Mouse (Mus musculus): ENCODE measurements around the gene Il1rl1. TPM values are rescaled to one million over a fixed set of nuclear protein-coding genes. Genes with fewer than 3 reads are reported as not detected.

Gene Il1rl1
- polyA plus RNA-seq, 1 experiment from 2014 or later, result 0.05 TPM

DNA sequence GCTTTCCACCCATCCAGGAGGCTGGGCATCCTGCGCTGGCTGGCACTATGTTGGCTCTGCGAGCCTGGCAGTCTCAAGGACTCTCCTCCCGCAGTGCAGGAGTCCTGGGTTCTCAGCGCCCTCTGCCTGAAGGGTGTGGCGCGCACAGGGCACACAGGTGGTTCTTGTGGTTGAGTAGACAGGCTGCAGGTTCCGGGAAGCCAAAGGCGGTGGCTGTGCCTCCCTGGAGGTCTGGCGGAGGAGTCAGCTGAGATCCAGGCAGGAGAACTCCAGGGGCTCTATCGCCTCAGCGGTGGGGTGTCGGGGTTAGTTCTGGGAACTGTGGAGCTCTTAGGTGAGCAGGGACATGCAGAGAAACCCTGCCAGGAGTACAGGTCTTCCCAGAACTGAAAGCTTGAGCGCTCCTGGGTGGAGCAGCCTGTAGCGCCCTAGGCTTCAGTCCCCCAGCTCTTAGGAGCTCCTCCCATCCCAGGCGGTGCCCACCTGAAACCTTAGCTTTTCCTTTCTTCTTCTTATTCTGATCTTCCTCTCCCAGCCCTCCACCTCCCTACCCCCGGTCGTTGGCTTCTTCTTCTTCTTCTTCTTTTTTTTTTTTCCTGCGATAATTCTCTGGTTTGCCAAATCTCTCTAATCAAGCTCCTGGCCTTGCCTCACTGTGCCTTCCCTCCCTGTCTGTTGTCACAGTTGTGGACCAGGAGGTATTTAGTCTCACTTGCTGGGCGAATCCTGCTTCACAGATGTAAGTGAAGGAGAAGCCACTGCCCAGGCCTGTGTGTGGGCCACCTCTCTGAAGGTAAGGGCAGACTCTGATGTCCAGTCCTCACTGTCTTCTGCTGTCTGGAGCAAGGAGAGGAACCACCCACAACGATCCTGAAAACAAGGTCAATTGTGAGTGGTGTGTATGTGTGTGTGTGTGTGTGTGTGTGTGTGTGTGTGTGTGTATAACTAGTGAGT is 36.4 kb downstream of the Il1rl1 start, which contains the start of gene Il18r1:
Gene Il18r1, plus strand, starts transcription at position 76 of the 954 bp plus-strand sequence.
- no peak for ATAC-seq (ENCODE audit: low FRiP score)
- no peaks in the 10 kb centered on the region for H3K4me1 ChIP-seq
- no peak within 1 kb of the TSS for H3K4me3 ChIP-seq
- no peak within 1 kb of the TSS for H3K9ac ChIP-seq
- no peaks in the 10 kb centered on the region for H3K27me3 ChIP-seq
- 45% methylated on average over 20 of the region's 20 CpGs for WGBS
- H3K27ac ChIP-seq, result no peak within 1 kb of the TSS
- no peak within 1 kb of the TSS for H3K4me2 ChIP-seq (replicated peaks)
- H3K9me3 ChIP-seq (replicated peaks), result no peaks in the 10 kb centered on the region
- H3K36me3 ChIP-seq, result no peaks in the 10 kb centered on the region

- ATAC-seq (ENCODE audit: low FRiP score), result no peak
- H3K4me3 ChIP-seq, result no peak overlapping the region
Measured at GRCm38 (mm10) chr1:40467306-40467705, 37.9 kb downstream of the Il1rl1 start.

GRCm38 (mm10) chr1:40468805-40469204 is 39.4 kb downstream of the Il1rl1 start:
- no peak overlapping the region for H3K9ac ChIP-seq
- no peak overlapping the region for H3K4me3 ChIP-seq
- H3K36me3 ChIP-seq, result no peaks in the 10 kb centered on the region
- H3K27ac ChIP-seq, result no peak overlapping the region
- H3K4me2 ChIP-seq (replicated peaks), result no peak overlapping the region
- ATAC-seq (ENCODE audit: low FRiP score), result no peak
- 91% methylated on average over 2 of the region's 2 CpGs for WGBS
- no peaks in the 10 kb centered on the region for H3K9me3 ChIP-seq (replicated peaks)
- no peaks in the 10 kb centered on the region for H3K27me3 ChIP-seq
- H3K4me1 ChIP-seq, result no peaks in the 10 kb centered on the region

More at GRCm38 (mm10) chr1:40467306-40467705, 37.9 kb downstream of the Il1rl1 start:
- no peak overlapping the region for H3K27ac ChIP-seq
- no peaks in the 10 kb centered on the region for H3K27me3 ChIP-seq
- 92% methylated on average over 4 of the region's 4 CpGs for WGBS
- H3K4me2 ChIP-seq (replicated peaks), result no peak overlapping the region
- H3K9ac ChIP-seq, result no peak overlapping the region
- no peaks in the 10 kb centered on the region for H3K4me1 ChIP-seq
- H3K36me3 ChIP-seq, result no peaks in the 10 kb centered on the region
- no peaks in the 10 kb centered on the region for H3K9me3 ChIP-seq (replicated peaks)

- Histone ChIP-seq H3K4me3 (no peak overlapping the region), H3K36me3 (no peaks in the 10 kb centered on the region), H3K27ac (no peak overlapping the region), H3K9ac (no peak overlapping the region), H3K9me3 (replicated peaks) (no peaks in the 10 kb centered on the region), H3K4me2 (replicated peaks) (no peak overlapping the region), H3K27me3 (no peaks in the 10 kb centered on the region), H3K4me1 (no peaks in the 10 kb centered on the region)
- 88% methylated on average over 12 of the region's 12 CpGs for WGBS
- no peak for ATAC-seq (ENCODE audit: low FRiP score)
Measured at GRCm38 (mm10) chr1:40469900-40470299, 40.5 kb downstream of the Il1rl1 start.

GRCm38 (mm10) chr1:40472401-40472800 is 43.0 kb downstream of the Il1rl1 start:
- Histone ChIP-seq H3K9ac (no peak overlapping the region), H3K4me2 (replicated peaks) (no peak overlapping the region), H3K27me3 (no peaks in the 10 kb centered on the region), H3K27ac (no peak overlapping the region), H3K4me1 (no peaks in the 10 kb centered on the region), H3K4me3 (no peak overlapping the region), H3K9me3 (replicated peaks) (no peaks in the 10 kb centered on the region), H3K36me3 (no peaks in the 10 kb centered on the region)
- WGBS, result 84% methylated on average over 1 of the region's 1 CpGs
- no peak for ATAC-seq (ENCODE audit: low FRiP score)

DNA sequence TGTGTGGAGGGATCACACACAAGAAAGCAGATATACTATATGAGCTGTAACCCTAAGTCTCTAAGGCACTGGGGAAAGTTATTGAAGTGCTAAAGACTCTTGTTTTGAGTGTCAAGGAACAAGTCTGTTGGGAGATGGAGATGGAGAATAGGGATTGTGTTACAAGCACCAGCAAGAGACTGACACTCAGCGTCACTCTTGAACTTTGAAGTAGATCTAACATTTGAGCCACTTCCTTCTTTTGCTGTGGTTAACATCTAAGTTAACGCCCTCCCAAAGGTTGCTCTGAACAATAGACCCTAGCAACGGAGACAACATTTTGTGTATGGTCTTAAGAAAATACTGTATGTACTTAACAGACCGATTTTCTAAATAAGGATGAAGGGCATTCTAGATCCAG is 44.3 kb downstream of the Il1rl1 start:
- Histone ChIP-seq H3K27me3 (no peaks in the 10 kb centered on the region), H3K9ac (no peak overlapping the region), H3K36me3 (no peaks in the 10 kb centered on the region), H3K4me1 (no peaks in the 10 kb centered on the region), H3K9me3 (replicated peaks) (no peaks in the 10 kb centered on the region), H3K4me2 (replicated peaks) (no peak overlapping the region), H3K27ac (no peak overlapping the region), H3K4me3 (no peak overlapping the region)
- 79% methylated on average over 4 of the region's 4 CpGs for WGBS
- no peak for ATAC-seq (ENCODE audit: low FRiP score)

DNA sequence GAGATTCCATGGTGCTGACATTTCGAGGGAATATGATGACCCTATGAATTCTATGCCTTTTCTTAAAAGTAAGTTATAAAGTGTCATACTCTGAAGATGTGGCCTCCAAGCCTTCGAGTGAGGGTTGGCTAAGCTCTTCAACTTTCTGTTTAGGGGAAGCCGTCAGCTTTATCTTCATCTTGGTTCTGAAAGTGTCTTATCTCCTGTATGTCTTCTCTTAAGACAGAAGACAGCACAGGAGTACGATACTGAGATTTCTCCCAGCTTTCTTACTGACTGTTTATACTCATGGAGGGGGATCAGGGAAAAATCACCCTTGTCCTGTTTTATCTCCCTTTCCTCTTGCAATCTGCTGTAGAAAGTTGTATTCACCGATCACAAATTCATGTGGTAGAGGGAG is 45.0 kb downstream of the Il1rl1 start:
- H3K36me3 ChIP-seq, result no peaks in the 10 kb centered on the region
- WGBS, result 96% methylated on average over 5 of the region's 5 CpGs
- H3K4me2 ChIP-seq (replicated peaks), result no peak overlapping the region
- ATAC-seq (ENCODE audit: low FRiP score), result no peak
- no peaks in the 10 kb centered on the region for H3K4me1 ChIP-seq
- no peak overlapping the region for H3K4me3 ChIP-seq
- H3K9ac ChIP-seq, result no peak overlapping the region
- no peak overlapping the region for H3K27ac ChIP-seq
- H3K9me3 ChIP-seq (replicated peaks), result no peaks in the 10 kb centered on the region
- no peaks in the 10 kb centered on the region for H3K27me3 ChIP-seq

DNA sequence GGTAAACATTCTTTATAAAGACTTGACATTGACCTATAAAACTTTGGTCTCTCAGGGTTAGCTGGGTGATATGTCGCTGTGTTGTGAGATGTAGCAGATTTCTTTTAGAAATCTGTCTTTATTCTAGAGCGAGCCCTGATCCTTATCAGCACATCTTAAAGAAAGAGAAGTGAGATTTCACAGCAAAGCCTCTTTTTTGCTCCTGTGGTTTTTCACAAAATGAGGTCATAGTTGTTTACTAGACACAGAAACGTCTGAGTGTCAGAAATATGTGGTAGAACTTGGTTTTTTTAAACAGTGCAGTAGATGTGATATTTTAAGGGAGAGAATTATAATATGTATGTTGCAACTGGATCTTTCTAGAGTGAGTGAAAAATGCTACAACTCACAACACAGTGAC is 46.3 kb downstream of the Il1rl1 start:
- H3K9ac ChIP-seq, result no peak overlapping the region
- H3K27me3 ChIP-seq, result no peaks in the 10 kb centered on the region
- no peak overlapping the region for H3K4me2 ChIP-seq (replicated peaks)
- 80% methylated on average over 3 of the region's 3 CpGs for WGBS
- H3K9me3 ChIP-seq (replicated peaks), result no peaks in the 10 kb centered on the region
- no peak overlapping the region for H3K27ac ChIP-seq
- H3K4me3 ChIP-seq, result no peak overlapping the region
- no peaks in the 10 kb centered on the region for H3K4me1 ChIP-seq
- no peaks in the 10 kb centered on the region for H3K36me3 ChIP-seq
- ATAC-seq (ENCODE audit: low FRiP score), result no peak

DNA sequence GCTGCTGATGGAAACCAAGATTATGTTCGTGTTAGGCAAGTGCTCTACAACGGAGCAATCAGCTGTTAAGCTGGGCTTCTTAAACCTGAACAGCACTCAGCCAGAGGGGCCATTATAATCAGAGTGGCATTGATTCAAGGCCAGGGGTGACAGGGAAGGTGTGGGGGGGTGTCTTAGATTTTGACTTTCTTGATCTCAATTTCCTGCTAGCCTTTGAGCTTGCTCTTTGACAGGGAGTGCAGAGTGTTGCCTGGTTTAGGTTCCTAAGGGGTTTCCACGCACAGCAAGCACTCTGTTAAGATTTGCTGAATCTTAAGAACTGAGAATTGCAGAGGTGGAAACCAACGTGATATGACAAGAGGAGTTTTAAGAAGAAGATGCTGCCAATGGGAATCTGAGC is 47.4 kb downstream of the Il1rl1 start:
- Histone ChIP-seq H3K9me3 (replicated peaks) (no peaks in the 10 kb centered on the region), H3K36me3 (no peaks in the 10 kb centered on the region), H3K27me3 (no peaks in the 10 kb centered on the region), H3K9ac (no peak overlapping the region), H3K27ac (no peak overlapping the region), H3K4me3 (no peak overlapping the region), H3K4me2 (replicated peaks) (no peak overlapping the region), H3K4me1 (no peaks in the 10 kb centered on the region)
- ATAC-seq (ENCODE audit: low FRiP score), result no peak
- 72% methylated on average over 4 of the region's 4 CpGs for WGBS

GRCm38 (mm10) chr1:40479505-40479923 is 50.1 kb downstream of the Il1rl1 start:
- no peaks in the 10 kb centered on the region for H3K36me3 ChIP-seq
- H3K4me3 ChIP-seq, result no peak overlapping the region
- no peak overlapping the region for H3K9ac ChIP-seq
- WGBS, result 82% methylated on average over 6 of the region's 6 CpGs
- H3K27ac ChIP-seq, result no peak overlapping the region
- no peaks in the 10 kb centered on the region for H3K4me1 ChIP-seq
- ATAC-seq (ENCODE audit: low FRiP score), result no peak
- H3K9me3 ChIP-seq (replicated peaks), result no peaks in the 10 kb centered on the region
- H3K27me3 ChIP-seq, result no peaks in the 10 kb centered on the region
- H3K4me2 ChIP-seq (replicated peaks), result no peak overlapping the region

- WGBS, result 92% methylated on average over 4 of the region's 4 CpGs
- Histone ChIP-seq H3K27me3 (no peaks in the 10 kb centered on the region), H3K4me2 (replicated peaks) (no peak overlapping the region), H3K4me1 (no peaks in the 10 kb centered on the region), H3K36me3 (no peaks in the 10 kb centered on the region), H3K9ac (no peak overlapping the region), H3K9me3 (replicated peaks) (no peaks in the 10 kb centered on the region), H3K4me3 (no peak overlapping the region), H3K27ac (no peak overlapping the region)
- no peak for ATAC-seq (ENCODE audit: low FRiP score)
Measured at GRCm38 (mm10) chr1:40494594-40494993, 65.2 kb downstream of the Il1rl1 start.

DNA sequence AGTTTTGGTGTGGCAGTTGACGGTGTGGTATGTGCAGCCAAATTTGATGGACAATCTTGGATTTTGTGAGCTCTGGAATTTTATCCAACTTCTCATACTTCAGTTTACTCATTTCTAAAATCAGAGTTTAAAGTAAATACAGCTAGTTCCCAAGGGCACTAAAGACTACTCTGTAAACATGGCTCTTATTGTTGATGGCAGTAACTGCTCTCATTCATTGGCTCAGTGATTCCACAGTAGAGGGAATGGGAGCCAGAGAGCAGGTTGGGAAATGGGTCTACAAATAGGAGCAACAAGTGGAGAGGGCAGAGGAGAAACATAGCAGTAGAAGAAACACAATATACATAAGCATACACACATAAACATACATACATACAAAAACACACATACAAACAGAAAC is 70.3 kb downstream of the Il1rl1 start:
- 93% methylated on average over 1 of the region's 1 CpGs for WGBS
- Histone ChIP-seq H3K4me3 (no peak overlapping the region), H3K27ac (no peak overlapping the region), H3K27me3 (no peaks in the 10 kb centered on the region), H3K9ac (no peak overlapping the region), H3K36me3 (no peaks in the 10 kb centered on the region), H3K9me3 (replicated peaks) (no peaks in the 10 kb centered on the region), H3K4me2 (replicated peaks) (no peak overlapping the region), H3K4me1 (no peaks in the 10 kb centered on the region)
- ATAC-seq (ENCODE audit: low FRiP score), result no peak

GRCm38 (mm10) chr1:40501126-40501525 is 71.8 kb downstream of the Il1rl1 start:
- WGBS, result 87% methylated on average over 4 of the region's 4 CpGs
- Histone ChIP-seq H3K4me1 (no peaks in the 10 kb centered on the region), H3K4me2 (replicated peaks) (no peak overlapping the region), H3K36me3 (no peaks in the 10 kb centered on the region), H3K27ac (no peak overlapping the region), H3K27me3 (no peaks in the 10 kb centered on the region), H3K4me3 (no peak overlapping the region), H3K9me3 (replicated peaks) (no peaks in the 10 kb centered on the region), H3K9ac (no peak overlapping the region)
- ATAC-seq (ENCODE audit: low FRiP score), result no peak

Measured in hindbrain, embryonic 12.5 days (tissue).